Mouse (Mus musculus): ENCODE results near the gene Olfr806.

The Olfr806 gene

GRCm38 (mm10) chr10:129741821-129742220, at the start of gene Olfr806:
Olfr806 (minus strand) TSS chr10:129741921.
- DNase-seq (ENCODE audit: low spot score): no peak

- no peak for DNase-seq (ENCODE audit: low spot score)
Observed at GRCm38 (mm10) chr10:129778123-129778522, 36.4 kb upstream of the Olfr806 start.

DNA sequence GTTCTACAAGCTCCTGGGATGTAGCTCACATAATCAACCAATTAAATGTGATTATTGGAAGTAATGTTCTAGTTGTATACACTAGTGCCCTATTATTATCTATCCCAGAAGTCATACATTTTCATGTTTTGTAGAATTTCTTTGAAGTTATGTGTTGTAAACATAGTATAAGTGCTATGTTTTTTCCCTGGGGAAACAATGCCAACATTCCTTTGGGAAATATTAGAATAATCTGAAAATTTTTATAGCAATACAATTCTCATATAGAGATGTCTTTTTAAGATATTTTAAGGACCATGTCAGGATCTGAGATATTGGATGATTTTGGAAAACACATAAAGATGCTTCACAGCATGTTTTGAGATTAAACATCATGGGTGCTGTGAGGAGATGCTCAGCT, 32.6 kb upstream of the Olfr806 start, which contains the start of gene Olfr809:
Olfr809 (plus strand) TSS at position 301 of the 400 bp plus-strand sequence.
- no peak for DNase-seq (ENCODE audit: low spot score)

- no peak for DNase-seq (ENCODE audit: low spot score)
Observed at GRCm38 (mm10) chr10:129765182-129765581, 23.5 kb upstream of the Olfr806 start, which contains the start of gene Olfr808. Olfr808 (plus strand) TSS chr10:129765482.

- no peak for DNase-seq (ENCODE audit: low spot score)
Observed at GRCm38 (mm10) chr10:129757693-129758092, 16.0 kb upstream of the Olfr806 start, which contains the start of gene Olfr807. Olfr807 (minus strand) TSS chr10:129757793.

DNA sequence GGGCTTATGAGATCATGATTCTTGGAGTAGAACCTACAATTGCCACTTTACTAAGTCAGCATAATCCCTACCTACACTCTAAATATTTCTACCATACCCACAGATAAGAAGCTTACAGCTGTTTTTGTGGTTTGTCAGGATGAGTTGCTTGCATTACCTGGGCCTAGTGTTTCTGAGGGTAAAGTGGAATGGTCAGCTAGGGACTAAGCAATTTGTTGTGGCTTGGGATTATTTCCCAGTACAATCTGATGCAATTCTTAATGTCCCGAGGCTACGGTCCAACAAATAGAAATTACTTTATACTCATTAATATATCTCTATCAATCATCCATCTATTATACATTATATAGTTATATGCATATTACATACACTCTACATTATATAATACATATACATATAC, 12.4 kb downstream of the Olfr806 start, which contains the start of gene Olfr805:
Olfr805 (minus strand) TSS at position 101 of the 400 bp plus-strand sequence.
- no peak for DNase-seq (ENCODE audit: low spot score)

- DNase-seq (ENCODE audit: low spot score): no peak
Observed at GRCm38 (mm10) chr10:129702910-129703309, 38.8 kb downstream of the Olfr806 start, which contains the start of gene Olfr804. Olfr804 (plus strand) TSS chr10:129703210.

- no peak for DNase-seq (ENCODE audit: low spot score)
Observed at GRCm38 (mm10) chr10:129694186-129694585, 47.5 kb downstream of the Olfr806 start, which contains the start of gene Olfr803. Olfr803 (minus strand) TSS chr10:129694286.

- DNase-seq (ENCODE audit: low spot score): no peak
Observed at GRCm38 (mm10) chr10:129688069-129688468, 53.7 kb downstream of the Olfr806 start, which contains the start of gene Olfr802. Olfr802 (minus strand) TSS chr10:129688169.
